Mouse (Mus musculus) neural tube, embryonic 14.5 days (tissue): ENCODE measurements around the gene Cd69. TPM values are rescaled to one million over a fixed set of nuclear protein-coding genes. Genes with fewer than 3 reads are reported as not detected.

ENCODE experiments used
- ATAC-seq: fragments of 200-750 bp; cut with Nextera tagmentation; 2 replicates; pipeline ENCODE4 v1.8.0; 2017; ENCODE audit warnings: low read depth, mild to moderate bottlenecking, moderate TSS enrichment, moderate library complexity
- H3K27ac ChIP-seq: fragments of 300-500 bp; sonication (generic); 2 replicates; pipeline ENCODE4 v1.5.1; 2014; ENCODE audit warnings: low read depth, mild to moderate bottlenecking, control low read depth, low read length, moderate library complexity, mixed read lengths
- H3K27me3 ChIP-seq: fragments of 300-500 bp; sonication (generic); 2 replicates; pipeline ENCODE4 v1.6.1; 2014; ENCODE audit warnings: low read length; ENCODE audit not compliant: control insufficient read depth, insufficient read depth
- H3K36me3 ChIP-seq: fragments of 300-500 bp; sonication (generic); 2 replicates; pipeline ENCODE4 v1.6.1; 2014; ENCODE audit warnings: low read length, mixed read lengths; ENCODE audit not compliant: control insufficient read depth, insufficient read depth
- H3K4me1 ChIP-seq: fragments of 300-500 bp; sonication (generic); 2 replicates; pipeline ENCODE4 v1.6.1; 2014; ENCODE audit warnings: low read length; ENCODE audit not compliant: control insufficient read depth, insufficient read depth
- H3K4me2 ChIP-seq: fragments of 300-500 bp; sonication (generic); 2 replicates; pipeline ENCODE4 v1.6.1; 2014; ENCODE audit warnings: mild to moderate bottlenecking, low read depth, low read length, control low read depth
- H3K4me3 ChIP-seq: fragments of 300-500 bp; sonication (generic); 2 replicates; pipeline ENCODE4 v1.5.1; 2014; ENCODE audit warnings: low read depth, low read length, control low read depth, mixed read lengths
- H3K9ac ChIP-seq: fragments of 300-500 bp; sonication (generic); replicated peaks from 2 replicates; pipeline ENCODE4 v1.6.1; 2014; ENCODE audit warnings: low read depth, mild to moderate bottlenecking, control low read depth, low read length, mixed read lengths
- H3K9me3 ChIP-seq: fragments of 300-500 bp; sonication (generic); 2 replicates; pipeline ENCODE4 v1.6.1; 2016; ENCODE audit warnings: low read length; ENCODE audit not compliant: control insufficient read depth
- WGBS: fragments of 180-500 bp; shearing (Covaris S2); extraction: QIAGEN DNeasy Blood & Tissue Kit; methylation state at CpG from one replicate; pipeline ENCODE4 v1.1.7; 2014; 5-methylcytosine and 5-hydroxymethylcytosine counted together
- polyA plus RNA-seq: library from polyadenylated mRNA; unstranded; fragments of >200 nt; fragmentation: Nextera tagmentation; extraction: Ambion mirVana; gene quantifications from 2 replicates; pipeline ENCODE4 v1.2.1, GENCODE M21; 2014

Cd69 gene
- polyA plus RNA-seq, 1 experiment from 2014 or later: not detected

- H3K4me1 ChIP-seq: no peaks in the 10 kb centered on the region
- H3K9me3 ChIP-seq: no peaks in the 10 kb centered on the region
- H3K27me3 ChIP-seq: no peaks in the 10 kb centered on the region
- 90% methylated on average over 9 of the region's 9 CpGs for WGBS
- no peak overlapping the region for H3K4me2 ChIP-seq
- H3K27ac ChIP-seq: no peak overlapping the region
- no peak for ATAC-seq
- no peak overlapping the region for H3K4me3 ChIP-seq
- no peak overlapping the region for H3K9ac ChIP-seq
- no peaks in the 10 kb centered on the region for H3K36me3 ChIP-seq
Observed at GRCm38 (mm10) chr6:129239564-129240248, 35.5 kb downstream of the Cd69 start.

GRCm38 (mm10) chr6:129238275-129239038, 36.8 kb downstream of the Cd69 start:
- Histone ChIP-seq H3K9ac (peak overlapping the region; percentile 47), H3K4me2 (peak overlapping the region; percentile 76), H3K36me3 (no peaks in the 10 kb centered on the region), H3K27ac (no peak overlapping the region), H3K27me3 (no peaks in the 10 kb centered on the region), H3K4me3 (peak overlapping the region; percentile 44), H3K9me3 (no peaks in the 10 kb centered on the region), H3K4me1 (no peaks in the 10 kb centered on the region)
- ATAC-seq: peak; percentile 83
- whole genome bisulfite sequencing: 12% methylated on average over 14 of the region's 14 CpGs

GRCm38 (mm10) chr6:129237350-129238274, 37.6 kb downstream of the Cd69 start:
- Histone ChIP-seq H3K9me3 (no peaks in the 10 kb centered on the region), H3K9ac (peak overlapping the region; percentile 47; the same call in 1 of the 2 replicates), H3K4me1 (no peaks in the 10 kb centered on the region), H3K27me3 (no peaks in the 10 kb centered on the region), H3K4me3 (peak overlapping the region; percentile 44), H3K36me3 (no peaks in the 10 kb centered on the region), H3K4me2 (peak overlapping the region; percentile 76), H3K27ac (no peak overlapping the region)
- peak; percentile 98 for ATAC-seq
- 21% methylated on average over 16 of the region's 16 CpGs for WGBS

GRCm38 (mm10) chr6:129236652-129237342, 38.4 kb downstream of the Cd69 start:
- Histone ChIP-seq H3K27me3 (no peaks in the 10 kb centered on the region), H3K27ac (no peak overlapping the region), H3K4me3 (no peak overlapping the region), H3K4me1 (no peaks in the 10 kb centered on the region), H3K9ac (no peak overlapping the region), H3K4me2 (no peak overlapping the region), H3K9me3 (no peaks in the 10 kb centered on the region), H3K36me3 (no peaks in the 10 kb centered on the region)
- WGBS: 96% methylated on average over 2 of the region's 2 CpGs
- ATAC-seq: no peak

- no peak for ATAC-seq
- H3K27me3 ChIP-seq: no peaks in the 10 kb centered on the region
- H3K9ac ChIP-seq: no peak overlapping the region
- WGBS: 90% methylated on average over 5 of the region's 5 CpGs
- H3K4me1 ChIP-seq: no peaks in the 10 kb centered on the region
- H3K4me3 ChIP-seq: no peak overlapping the region
- H3K9me3 ChIP-seq: no peaks in the 10 kb centered on the region
- no peak overlapping the region for H3K4me2 ChIP-seq
- H3K27ac ChIP-seq: no peak overlapping the region
- H3K36me3 ChIP-seq: no peaks in the 10 kb centered on the region
Observed at GRCm38 (mm10) chr6:129235855-129236461, 39.3 kb downstream of the Cd69 start.

GRCm38 (mm10) chr6:129234456-129235360, 40.5 kb downstream of the Cd69 start:
- Histone ChIP-seq H3K9ac (no peak overlapping the region), H3K9me3 (no peaks in the 10 kb centered on the region), H3K4me2 (no peak overlapping the region), H3K27ac (no peak overlapping the region), H3K4me1 (no peaks in the 10 kb centered on the region), H3K36me3 (no peaks in the 10 kb centered on the region), H3K27me3 (no peaks in the 10 kb centered on the region), H3K4me3 (no peak overlapping the region)
- no peak for ATAC-seq
- WGBS: 79% methylated on average over 8 of the region's 8 CpGs

- no peaks in the 10 kb centered on the region for H3K27me3 ChIP-seq
- no peak overlapping the region for H3K9ac ChIP-seq
- no peak overlapping the region for H3K4me3 ChIP-seq
- no peaks in the 10 kb centered on the region for H3K4me1 ChIP-seq
- 83% methylated on average over 18 of the region's 18 CpGs for WGBS
- no peak overlapping the region for H3K4me2 ChIP-seq
- no peaks in the 10 kb centered on the region for H3K36me3 ChIP-seq
- H3K27ac ChIP-seq: no peak overlapping the region
- no peaks in the 10 kb centered on the region for H3K9me3 ChIP-seq
- no peak for ATAC-seq
Observed at GRCm38 (mm10) chr6:129233955-129234369, 41.3 kb downstream of the Cd69 start.
